Mouse (Mus musculus) neural tube, embryonic 11.5 days (tissue): ENCODE measurements around the gene Usp42. TPM values are rescaled to one million over a fixed set of nuclear protein-coding genes. Genes with fewer than 3 reads are reported as not detected.

Source experiments
- ATAC-seq: fragments of 200-750 bp; cut with Nextera tagmentation; 2 replicates; pipeline ENCODE4 v1.8.0; 2017; ENCODE audit warnings: moderate number of reproducible peaks, mild to moderate bottlenecking, moderate TSS enrichment, moderate library complexity; ENCODE audit not compliant: insufficient read depth, low FRiP score, low TSS enrichment
- DNase-seq: peaks from one replicate; pipeline ENCODE4 v3.0.0-alpha.2; 2015; ENCODE audit warnings: low spot score
- H3K27ac ChIP-seq: fragments of 300-500 bp; sonication (generic); 2 replicates; pipeline ENCODE4 v1.5.1; 2014; ENCODE audit warnings: low read depth, mild to moderate bottlenecking, low read length
- H3K27me3 ChIP-seq: fragments of 300-500 bp; sonication (generic); 2 replicates; pipeline ENCODE4 v1.6.1; 2014; ENCODE audit warnings: mild to moderate bottlenecking, low read length, mixed read lengths; ENCODE audit not compliant: control insufficient read depth, insufficient read depth
- H3K36me3 ChIP-seq: fragments of 300-500 bp; sonication (generic); 2 replicates; pipeline ENCODE4 v1.6.1; 2014; ENCODE audit warnings: mild to moderate bottlenecking, low read length, moderate library complexity, mixed read lengths; ENCODE audit not compliant: control insufficient read depth, insufficient read depth
- H3K4me1 ChIP-seq: fragments of 300-500 bp; sonication (generic); 2 replicates; pipeline ENCODE4 v1.6.1; 2014; ENCODE audit warnings: low read length, mixed read lengths; ENCODE audit not compliant: control insufficient read depth, insufficient read depth
- H3K4me2 ChIP-seq: fragments of 300-500 bp; sonication (generic); 2 replicates; pipeline ENCODE4 v1.6.1; 2014; ENCODE audit warnings: low read depth, mild to moderate bottlenecking, moderate library complexity
- H3K4me3 ChIP-seq: fragments of 300-500 bp; sonication (generic); 2 replicates; pipeline ENCODE4 v1.5.1; 2014; ENCODE audit warnings: low read depth, low read length
- H3K9ac ChIP-seq: fragments of 300-500 bp; sonication (generic); 2 replicates; pipeline ENCODE4 v1.6.1; 2014; ENCODE audit warnings: mild to moderate bottlenecking, low read length
- H3K9me3 ChIP-seq: fragments of 300-500 bp; sonication (generic); 2 replicates; pipeline ENCODE4 v1.6.1; 2016; ENCODE audit warnings: low read length; ENCODE audit not compliant: control insufficient read depth
- WGBS: fragments of 180-500 bp; shearing (Covaris S2); extraction: QIAGEN DNeasy Blood & Tissue Kit; methylation state at CpG from one replicate; pipeline ENCODE4 v1.1.7; 2014; 5-methylcytosine and 5-hydroxymethylcytosine counted together
- polyA plus RNA-seq: library from polyadenylated mRNA; unstranded; fragments of >200 nt; fragmentation: Nextera tagmentation; extraction: Ambion mirVana; gene quantifications from 2 replicates; pipeline ENCODE4 v1.2.1, GENCODE M21; 2014

The Usp42 gene
- polyA plus RNA-seq, 1 experiment from 2014 or later = 35.9 TPM

GRCm38 (mm10) chr5:143668884-143669283 lies 63.2 kb downstream of the Usp42 start:
- Histone ChIP-seq H3K4me1 (no peaks in the 10 kb centered on the region), H3K27me3 (no peaks in the 10 kb centered on the region), H3K4me3 (no peak overlapping the region), H3K9me3 (no peaks in the 10 kb centered on the region), H3K9ac (no peak overlapping the region), H3K27ac (no peak overlapping the region), H3K4me2 (no peak overlapping the region), H3K36me3 (no peaks in the 10 kb centered on the region)
- 77% methylated on average over 2 of the region's 2 CpGs for WGBS
- ATAC-seq (no peak), DNase-seq (no peak)

DNA sequence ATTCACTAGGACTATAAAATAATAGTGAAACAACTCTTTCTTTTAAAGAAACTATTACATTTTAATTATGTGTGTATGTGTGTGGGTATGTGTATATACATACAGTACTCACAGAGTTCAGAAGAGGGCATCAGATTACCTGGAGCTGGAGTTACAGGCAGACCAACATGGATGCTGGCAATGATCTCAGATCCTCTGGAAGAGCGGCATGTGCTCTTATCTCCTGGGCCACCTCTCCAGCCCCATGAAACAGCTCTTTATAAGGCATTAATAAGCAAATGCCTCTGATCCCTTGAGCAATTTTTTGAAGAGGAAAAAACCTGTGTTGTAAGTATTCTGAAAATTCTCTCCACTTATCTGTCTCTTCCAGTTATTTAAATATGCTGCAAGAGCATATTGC lies 66.1 kb downstream of the Usp42 start:
- Histone ChIP-seq H3K9ac (no peak overlapping the region), H3K27ac (no peak overlapping the region), H3K9me3 (no peaks in the 10 kb centered on the region), H3K36me3 (no peaks in the 10 kb centered on the region), H3K4me3 (no peak overlapping the region), H3K4me2 (no peak overlapping the region), H3K27me3 (no peaks in the 10 kb centered on the region), H3K4me1 (no peaks in the 10 kb centered on the region)
- ATAC-seq (no peak), DNase-seq (no peak)
- WGBS = 91% methylated on average over 1 of the region's 1 CpGs

DNA sequence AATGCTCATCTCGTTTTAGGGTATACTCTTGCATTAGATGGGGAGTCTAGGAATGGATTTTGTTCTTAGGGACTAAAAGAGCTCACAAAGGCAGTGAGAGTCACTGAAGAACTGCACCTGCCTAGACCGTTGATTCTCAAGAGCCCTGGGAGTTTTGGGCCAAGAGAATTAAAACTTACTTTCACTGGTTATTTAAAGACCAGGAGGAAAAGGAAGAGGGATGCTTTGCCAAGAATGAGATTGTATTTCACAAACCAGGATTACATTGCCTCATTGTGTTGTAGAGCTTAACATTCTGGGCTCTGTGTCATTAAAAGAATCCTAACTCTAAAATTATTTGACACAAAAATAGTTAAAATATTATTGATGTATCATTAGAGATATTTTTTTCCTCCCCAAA lies 66.5 kb downstream of the Usp42 start:
- Histone ChIP-seq H3K4me2 (no peak overlapping the region), H3K4me3 (no peak overlapping the region), H3K9ac (no peak overlapping the region), H3K27me3 (no peaks in the 10 kb centered on the region), H3K4me1 (no peaks in the 10 kb centered on the region), H3K9me3 (no peaks in the 10 kb centered on the region), H3K27ac (no peak overlapping the region), H3K36me3 (no peaks in the 10 kb centered on the region)
- DNase-seq (no peak), ATAC-seq (no peak)
- 88% methylated on average over 2 of the region's 2 CpGs for WGBS

- Histone ChIP-seq H3K36me3 (no peaks in the 10 kb centered on the region), H3K4me3 (no peak overlapping the region), H3K27ac (no peak overlapping the region), H3K9ac (no peak overlapping the region), H3K27me3 (no peaks in the 10 kb centered on the region), H3K4me1 (no peaks in the 10 kb centered on the region), H3K4me2 (no peak overlapping the region), H3K9me3 (no peaks in the 10 kb centered on the region)
- ATAC-seq = no peak
- 84% methylated on average over 7 of the region's 7 CpGs for WGBS
- no peak for DNase-seq
Measured at GRCm38 (mm10) chr5:143663074-143663687, 68.9 kb downstream of the Usp42 start.

Other genes with a start within 250 kb of the Usp42 start
- 519 and 552 TPM in 2 replicates for gene Rac1, start 204.2 kb downstream of the Usp42 start, polyA plus RNA-seq
- gene Cyth3, start 109.8 kb downstream of the Usp42 start, polyA plus RNA-seq = 40.0 and 42.2 TPM in 2 replicates
- gene Eif2ak1, start 85.5 kb upstream of the Usp42 start, polyA plus RNA-seq = 55.1 and 55.2 TPM in 2 replicates
- gene Ankrd61, start 165.4 kb upstream of the Usp42 start, polyA plus RNA-seq = 0.23 and 0.31 TPM in 2 replicates
- gene Aimp2, start 177.6 kb upstream of the Usp42 start, polyA plus RNA-seq = 98.2 and 110 TPM in 2 replicates
- gene Pms2, start 177.7 kb upstream of the Usp42 start, polyA plus RNA-seq = 29.1 and 32.0 TPM in 2 replicates
- gene Gm42421, start 195.9 kb upstream of the Usp42 start, polyA plus RNA-seq = 0.85 and 1.4 TPM in 2 replicates
- gene Rsph10b, start 200.8 kb upstream of the Usp42 start, polyA plus RNA-seq = 0.96 and 1.0 TPM in 2 replicates